Mouse (Mus musculus) lung, postnatal 25 days (tissue): Measurements from ENCODE around the gene Tgfbr3.

Source experiments
- DNase-seq: peaks from one replicate; pipeline ENCODE4 v3.0.0; 2022; ENCODE audit warnings: low spot score

Tgfbr3 gene

DNA sequence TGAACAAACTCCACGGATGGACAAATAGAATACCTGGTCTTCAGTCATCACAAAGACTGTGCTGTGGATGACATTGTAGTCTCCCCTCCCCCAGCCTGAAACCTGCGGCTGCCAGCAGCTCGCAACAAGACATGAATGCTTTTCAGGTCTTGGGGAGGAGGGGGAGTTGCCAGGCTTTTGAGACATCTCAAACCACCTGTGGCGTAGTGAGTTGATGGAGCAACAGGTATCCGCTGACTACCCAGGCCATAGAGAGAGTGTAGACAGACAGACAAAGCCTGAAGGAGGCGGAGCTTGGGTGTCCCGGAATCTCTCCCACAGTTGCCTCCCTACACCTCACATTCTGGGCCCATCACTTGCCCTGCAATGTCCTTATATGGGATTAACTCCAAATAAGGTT, 117.6 kb downstream of the Tgfbr3 start:
- no peak for DNase-seq

DNA sequence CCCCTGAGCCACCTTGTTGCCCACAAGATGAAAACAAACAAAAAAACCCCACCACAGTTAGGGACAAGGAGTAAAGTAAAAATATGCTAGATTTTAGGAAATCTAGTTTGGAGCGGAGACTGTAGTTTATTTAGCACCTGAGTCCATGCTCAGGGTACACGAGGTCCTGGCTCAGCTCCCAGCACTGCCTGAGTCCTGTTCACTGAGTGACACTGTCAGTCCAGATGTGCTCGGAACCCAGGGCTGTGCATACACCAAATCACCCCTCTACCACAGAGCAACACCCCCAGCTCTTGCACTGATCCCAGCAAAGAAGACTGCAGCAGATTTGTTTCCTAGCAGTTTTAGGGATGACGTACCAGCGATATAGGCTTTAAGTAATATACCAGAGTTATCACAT, 119.6 kb downstream of the Tgfbr3 start:
- DNase-seq = no peak

DNA sequence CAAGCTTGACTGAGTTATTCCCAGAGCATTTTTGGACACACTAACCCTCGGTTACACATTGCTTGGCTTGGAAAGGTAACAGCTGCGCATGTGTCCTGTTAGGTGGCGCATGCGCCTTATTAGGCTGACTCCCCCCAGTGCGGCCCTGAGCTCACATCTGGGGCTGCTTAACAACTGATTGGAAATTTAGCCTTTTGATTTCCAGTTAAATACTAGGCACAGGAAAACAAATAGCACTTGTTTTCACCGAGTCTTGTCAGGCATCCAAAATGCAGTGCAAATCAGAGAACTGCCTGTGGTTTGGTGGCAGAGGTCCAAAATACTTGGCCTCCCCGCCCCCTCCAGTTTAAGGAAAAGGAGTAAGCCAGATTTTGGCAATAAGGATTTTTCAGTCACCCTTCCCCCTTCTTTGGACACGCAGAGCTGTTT, 121.5 kb downstream of the Tgfbr3 start:
- DNase-seq = peak; percentile 80

DNA sequence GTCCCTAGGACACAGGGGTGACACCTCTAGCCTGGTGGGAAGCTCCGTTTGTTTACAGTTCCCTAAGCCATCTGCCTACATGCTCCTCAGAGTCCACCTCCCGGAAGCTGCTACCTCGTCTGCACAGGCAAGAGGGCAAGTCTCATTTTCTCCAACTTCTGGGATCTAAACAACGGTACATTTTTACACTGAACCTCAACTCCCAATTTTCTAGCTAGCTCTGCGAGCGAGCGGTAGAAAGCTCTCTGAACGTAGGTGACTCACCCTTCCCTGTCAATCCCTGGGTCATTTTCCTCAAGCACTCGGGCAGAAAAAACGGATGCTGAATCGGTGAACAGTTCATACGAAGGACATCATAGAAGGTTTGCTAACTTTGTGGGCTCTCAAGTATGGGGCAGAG, 122.1 kb downstream of the Tgfbr3 start:
- DNase-seq = no peak

DNA sequence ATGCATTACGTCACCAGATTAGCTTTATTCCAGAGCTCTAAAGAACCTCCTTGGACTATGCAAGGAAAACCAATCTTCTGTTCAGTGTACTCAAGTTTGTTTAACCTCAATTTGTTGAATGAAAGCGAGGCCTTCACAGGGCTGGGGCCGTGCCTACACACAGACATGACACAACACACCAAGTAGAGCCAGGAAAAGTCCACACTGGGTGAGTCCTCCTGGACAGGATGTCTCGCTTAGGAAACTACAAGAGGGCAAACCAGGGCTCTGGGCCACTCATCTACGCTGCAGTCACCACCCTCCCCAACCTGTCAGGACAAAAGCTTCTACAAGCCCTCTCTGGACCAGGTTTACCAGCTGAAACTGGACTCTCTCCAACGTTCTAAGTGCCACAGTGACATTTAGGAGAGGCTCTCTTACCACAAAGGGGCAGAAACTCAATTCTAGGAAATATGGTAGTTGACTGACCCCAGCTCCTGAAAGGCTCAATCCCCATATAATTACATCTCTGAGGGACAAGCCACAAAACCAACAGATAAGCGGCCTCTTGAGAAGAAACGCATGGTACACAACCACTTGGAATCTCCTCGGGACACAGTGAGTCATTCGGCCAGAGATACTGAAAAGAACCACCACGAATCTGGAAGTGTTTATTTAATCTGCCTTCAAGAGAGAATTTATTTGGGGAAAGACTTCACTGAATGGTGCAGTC, 122.6 kb downstream of the Tgfbr3 start:
- DNase-seq = peak; percentile 75

DNA sequence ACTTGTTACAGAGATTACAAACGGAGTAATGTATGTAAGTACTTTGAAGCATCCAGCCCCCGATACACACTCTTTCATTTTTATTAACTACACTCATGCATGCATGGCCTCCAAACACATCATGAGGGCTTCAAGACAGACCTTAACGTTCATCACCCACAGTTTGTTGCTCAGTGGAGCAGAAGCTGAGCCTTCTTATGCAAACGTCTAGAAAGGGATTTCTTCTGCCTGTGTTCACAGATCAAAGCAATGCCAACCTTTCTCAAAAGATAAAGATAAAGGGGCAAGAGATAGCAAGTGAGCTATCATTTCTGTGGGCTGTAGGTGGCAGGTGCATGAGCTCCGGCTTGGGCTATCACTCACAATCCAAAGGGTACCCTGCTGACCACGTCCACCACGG, 123.7 kb downstream of the Tgfbr3 start:
- no peak for DNase-seq

DNA sequence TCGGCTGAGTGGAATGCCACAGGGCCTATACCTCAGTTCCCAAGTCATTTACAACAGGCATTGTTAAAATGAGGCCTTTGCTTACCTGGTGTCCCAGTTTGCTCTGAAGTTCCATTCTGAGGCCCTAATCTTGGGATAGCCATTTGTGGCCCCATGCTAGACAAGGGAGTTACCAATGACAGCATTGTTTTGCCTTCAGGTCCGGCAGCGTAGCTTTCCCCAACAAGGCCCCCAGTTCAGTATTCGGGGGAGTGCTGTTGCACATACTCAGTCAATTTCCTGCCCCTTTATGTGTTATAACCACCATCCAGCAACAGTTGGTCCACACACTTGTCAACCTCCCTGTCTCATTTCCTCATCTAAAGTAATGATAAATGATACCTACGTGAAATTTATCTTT, 124.2 kb downstream of the Tgfbr3 start:
- no peak for DNase-seq

DNA sequence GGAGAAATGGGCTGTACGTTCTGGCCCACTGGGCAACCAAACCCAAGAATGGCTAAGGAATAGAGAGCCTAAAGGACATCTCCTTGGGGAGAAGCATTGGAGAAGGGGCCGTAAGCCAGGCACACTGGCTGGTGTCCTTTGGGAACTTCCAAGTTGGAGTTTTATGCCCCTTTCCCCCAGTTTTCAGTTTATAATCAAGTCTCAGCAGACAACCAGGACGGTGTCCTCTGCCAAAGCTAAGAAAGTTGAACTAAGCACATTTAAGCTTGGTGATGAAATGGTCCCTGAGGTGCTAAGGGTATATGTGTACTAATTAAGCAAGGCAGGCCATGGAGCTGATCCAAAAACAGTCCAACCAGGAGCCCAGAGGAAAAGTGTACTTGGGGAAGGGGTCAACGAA, 124.6 kb downstream of the Tgfbr3 start:
- no peak for DNase-seq

DNA sequence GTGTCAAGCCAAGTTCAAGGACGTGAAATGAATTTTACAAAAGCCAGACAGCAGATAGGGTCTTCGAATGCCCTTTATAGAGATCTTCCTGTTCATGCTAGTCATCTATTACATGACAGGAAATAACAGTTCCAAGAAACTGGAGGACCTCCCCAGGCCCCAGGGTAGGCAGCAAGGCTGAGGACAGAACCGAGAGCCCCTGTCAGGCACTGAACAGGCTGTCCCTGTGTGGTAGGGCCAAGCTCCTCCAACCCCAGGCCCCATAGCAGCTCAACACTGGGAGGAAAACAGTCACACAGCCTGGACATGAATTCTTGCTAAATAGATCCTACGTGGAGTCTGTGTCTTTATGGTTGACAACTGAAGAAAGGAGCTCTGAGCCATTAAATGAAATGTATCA, 125.3 kb downstream of the Tgfbr3 start:
- no peak for DNase-seq

DNA sequence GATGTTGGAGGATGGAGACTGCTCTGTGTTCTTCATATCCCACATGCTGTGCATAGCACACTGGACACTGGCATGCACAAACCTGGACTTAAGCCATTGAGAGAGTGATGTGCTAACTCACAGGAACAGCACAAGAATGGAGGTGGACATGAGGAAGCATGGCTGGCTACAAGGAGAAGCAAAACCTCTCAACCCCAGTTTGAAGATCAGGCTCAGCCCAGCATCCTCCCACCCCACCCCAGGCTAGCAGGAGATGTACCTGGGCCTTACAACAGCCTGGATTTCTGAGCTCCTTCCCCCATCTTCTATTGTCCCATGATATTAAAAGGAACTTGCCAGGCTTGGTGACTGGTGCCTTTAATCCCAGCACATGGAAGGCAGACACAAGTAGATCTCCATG, 126.1 kb downstream of the Tgfbr3 start:
- no peak for DNase-seq

DNA sequence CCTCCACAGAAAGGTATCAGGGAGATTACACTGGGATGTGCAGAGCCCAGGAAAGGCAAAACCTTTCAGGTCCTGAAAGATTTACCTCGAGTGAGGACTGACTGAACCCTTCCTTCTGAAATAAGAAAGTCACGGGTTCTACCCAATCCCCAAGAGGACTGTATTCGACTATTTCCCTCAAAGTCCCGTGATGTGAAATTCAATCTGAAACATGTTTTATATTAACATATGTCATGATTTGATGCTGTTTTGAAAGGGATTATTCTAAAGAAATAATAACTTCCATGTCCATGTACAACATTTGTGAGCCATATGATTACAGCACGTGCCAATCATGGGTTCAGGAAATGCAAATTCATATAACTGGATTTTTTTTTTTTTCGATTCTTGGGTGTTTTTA, 126.6 kb downstream of the Tgfbr3 start:
- no peak for DNase-seq

DNA sequence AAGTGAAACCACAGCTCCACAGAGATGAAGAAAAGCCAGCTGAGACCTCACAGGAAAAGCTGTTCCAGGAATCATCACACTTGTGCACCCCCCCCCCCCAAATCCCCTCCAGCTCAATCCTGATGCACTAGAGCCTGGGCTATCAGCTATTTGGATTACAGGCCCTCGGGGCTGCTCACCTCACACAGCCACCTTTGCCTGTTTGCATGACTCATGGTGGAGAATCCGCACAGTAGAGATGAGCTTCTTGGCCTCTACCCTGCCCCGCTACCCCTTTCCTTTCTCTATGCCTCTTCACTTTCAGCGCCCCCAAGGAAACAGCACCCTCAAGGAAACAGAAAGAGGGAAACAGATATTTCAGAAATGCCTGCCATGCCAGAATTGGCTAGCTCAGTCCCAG, 127.1 kb downstream of the Tgfbr3 start:
- no peak for DNase-seq

DNA sequence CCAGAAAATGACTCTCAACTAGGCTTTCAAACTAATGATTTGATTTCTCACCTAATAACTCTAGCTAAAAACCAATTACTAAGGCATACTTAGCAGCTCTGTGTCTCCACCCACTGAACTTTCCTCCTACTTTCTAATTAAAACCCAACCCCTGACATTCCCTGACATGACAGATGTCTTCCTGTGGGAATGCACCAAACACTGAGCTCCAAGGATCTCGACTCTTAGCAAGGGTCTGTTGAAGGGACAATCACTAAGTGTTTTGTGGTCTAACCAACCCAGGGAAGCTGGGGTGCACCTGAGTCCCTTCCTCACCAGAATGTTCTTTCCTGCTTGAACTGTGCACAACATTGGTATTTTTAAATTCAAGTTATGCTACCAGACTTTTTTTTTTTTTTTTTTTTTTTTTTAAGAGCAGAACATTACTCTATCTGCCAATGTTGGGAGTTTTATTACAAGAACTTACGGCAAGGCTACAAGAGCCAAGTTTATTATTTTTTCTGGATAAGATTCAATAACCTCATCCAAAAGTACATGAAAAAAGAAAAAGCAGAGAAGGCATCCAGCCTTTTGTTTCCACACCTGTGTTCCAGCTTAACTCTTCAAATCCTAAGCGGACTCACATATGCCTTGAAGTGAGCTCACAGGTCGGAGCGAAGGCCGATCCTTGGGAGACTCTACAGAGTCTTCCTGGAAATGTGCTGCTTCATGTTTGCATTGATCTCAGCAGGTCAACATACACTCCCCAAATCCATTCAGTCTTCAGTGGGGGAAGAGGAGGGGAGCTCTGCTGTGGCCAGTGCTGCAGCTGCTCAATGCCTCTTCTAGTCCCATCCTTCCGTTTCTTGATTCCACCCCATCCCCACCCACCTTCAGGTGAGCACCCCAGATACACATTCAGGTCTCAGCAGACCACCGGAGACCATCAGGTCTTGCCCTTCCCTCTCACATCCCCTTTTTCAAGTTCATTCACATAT, 129.2 kb downstream of the Tgfbr3 start:
- DNase-seq = no peak

DNA sequence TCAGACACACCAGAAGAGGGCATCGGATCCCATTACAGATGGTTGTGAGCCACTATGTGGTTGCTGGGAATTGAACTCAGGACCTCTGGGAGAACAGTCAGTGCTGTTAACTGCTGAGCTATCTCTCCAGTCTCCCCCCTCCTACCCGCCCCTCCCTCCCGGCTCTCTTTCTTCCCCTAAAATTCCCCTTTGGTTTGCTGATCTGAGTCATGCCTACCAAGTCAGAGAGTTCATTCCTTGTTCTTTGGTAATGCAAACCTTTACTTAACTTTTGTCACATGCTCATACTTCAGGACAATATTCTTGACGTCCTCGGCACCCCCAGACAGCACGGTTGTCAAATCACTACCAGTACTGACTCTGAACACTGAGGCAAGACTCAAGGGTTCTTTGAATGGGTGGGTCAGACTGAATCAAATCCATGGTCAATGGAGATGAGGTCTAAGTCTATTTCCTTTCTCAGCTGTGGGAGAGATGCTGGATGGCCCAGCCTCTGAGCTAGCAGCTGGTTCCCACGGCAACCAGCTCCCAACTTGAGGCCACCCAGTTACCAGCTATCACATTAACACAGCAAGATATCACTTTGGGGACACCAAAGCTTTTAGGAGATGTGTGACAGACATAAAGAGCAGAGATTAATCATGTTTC, 130.8 kb downstream of the Tgfbr3 start:
- no peak for DNase-seq

DNA sequence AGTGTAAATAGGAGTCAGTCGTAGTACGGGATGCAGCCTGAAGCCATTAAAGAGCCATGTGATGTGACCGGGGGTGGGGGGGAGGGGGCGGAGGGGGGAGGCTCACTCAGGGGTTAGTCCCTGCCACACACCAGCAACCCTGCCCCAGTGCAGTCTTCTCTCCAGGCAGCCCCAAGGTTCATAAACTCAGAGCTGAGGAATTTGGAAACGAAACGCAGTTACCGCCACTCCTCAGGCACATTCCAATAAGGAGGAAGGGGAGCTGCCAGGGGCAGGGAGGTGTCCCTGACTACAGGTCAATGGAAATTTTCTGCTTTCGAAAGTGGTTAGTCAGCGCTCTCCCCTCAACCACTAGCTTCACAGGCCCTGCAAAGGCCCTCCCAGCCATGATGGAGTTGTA, 132.0 kb downstream of the Tgfbr3 start:
- no peak for DNase-seq

DNA sequence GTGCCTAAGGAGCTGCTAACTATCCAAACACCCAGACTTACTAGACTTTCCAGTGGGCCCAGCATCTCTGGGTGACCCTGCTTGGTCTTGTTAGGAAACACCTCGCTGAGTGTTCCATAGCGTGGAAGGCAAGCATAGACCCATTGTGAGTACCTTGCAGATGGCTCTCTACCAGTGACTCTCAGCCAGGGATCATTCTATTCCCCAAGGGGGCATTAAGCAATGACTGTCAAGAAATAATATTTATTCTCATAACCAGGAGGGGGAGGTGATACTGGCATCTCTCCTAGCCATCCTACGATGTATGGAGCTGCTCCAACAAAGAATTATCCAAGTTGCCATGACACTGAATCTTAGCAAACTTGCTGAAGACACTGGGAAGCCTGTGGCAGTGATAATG, 133.3 kb downstream of the Tgfbr3 start:
- no peak for DNase-seq

DNA sequence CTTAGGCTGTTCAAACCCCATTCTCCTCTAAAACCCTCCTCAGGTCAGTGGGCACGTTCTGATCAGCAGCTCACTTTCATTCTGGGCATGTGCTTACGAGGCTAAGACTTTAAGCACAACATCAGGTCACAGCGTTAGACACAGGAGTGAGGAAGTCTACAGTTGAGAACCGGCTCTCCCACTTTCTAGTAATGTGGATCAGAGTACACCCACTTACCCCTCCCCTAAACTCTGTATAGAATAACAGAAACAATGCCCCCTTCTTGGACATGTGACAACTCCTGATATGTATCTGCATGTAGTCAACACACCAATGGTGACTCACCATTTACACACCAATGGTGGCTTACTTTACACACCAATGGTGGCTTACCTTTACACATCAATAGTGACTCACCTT, 136.4 kb downstream of the Tgfbr3 start:
- no peak for DNase-seq

DNA sequence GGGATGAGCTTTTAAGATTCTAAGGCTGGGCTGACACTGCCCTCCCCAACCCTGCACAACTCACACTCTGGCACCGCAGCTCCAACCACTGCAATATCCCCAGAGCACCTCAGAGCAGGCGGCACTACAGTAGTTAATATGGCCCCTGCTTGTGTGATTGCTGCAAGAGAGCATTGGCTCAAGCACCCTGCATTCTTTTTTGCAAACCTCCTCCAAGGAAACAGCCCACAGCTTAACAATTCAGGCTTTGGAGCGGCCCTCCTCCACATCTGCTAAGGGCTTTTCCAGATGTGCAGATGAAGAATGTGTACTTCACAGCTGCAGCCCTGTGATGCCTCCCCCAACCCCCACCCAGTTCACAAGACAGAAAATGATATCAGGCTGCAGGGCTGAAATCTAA, 138.1 kb downstream of the Tgfbr3 start:
- DNase-seq = no peak

DNA sequence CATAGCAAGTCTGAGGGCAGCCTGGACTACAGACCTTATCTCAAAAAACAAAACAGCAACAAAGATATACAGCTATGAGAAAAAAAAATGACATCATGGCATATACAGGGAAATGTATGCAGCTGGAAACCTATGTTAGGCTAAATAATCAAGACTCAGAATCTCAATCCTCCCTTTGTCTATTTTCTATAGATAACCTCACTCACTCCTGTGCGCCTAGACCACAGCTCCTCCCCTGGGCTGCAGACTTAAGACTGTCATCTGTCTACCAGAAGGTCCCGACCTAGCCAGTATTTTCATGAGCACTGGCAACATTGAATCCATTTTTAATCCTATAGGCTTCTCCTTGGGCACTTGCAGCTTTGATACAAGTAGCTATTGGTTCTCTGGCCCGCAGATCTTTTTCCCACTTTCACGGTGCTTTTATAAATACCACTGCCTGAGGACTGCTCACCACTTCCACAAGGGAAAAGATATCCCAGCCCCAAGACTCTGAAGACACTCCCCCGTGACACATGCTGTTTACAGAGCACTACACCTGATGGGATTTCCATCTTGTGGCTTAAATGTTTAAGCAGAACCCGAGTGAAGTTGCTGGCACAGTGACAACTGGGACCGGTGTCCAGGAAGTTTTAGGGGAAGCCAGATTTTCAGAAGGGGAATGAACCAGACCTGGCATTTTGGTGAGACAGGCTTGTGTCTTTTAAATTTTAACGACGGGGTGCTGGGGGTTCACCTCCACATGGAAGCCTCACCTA, 138.7 kb downstream of the Tgfbr3 start:
- no peak for DNase-seq

DNA sequence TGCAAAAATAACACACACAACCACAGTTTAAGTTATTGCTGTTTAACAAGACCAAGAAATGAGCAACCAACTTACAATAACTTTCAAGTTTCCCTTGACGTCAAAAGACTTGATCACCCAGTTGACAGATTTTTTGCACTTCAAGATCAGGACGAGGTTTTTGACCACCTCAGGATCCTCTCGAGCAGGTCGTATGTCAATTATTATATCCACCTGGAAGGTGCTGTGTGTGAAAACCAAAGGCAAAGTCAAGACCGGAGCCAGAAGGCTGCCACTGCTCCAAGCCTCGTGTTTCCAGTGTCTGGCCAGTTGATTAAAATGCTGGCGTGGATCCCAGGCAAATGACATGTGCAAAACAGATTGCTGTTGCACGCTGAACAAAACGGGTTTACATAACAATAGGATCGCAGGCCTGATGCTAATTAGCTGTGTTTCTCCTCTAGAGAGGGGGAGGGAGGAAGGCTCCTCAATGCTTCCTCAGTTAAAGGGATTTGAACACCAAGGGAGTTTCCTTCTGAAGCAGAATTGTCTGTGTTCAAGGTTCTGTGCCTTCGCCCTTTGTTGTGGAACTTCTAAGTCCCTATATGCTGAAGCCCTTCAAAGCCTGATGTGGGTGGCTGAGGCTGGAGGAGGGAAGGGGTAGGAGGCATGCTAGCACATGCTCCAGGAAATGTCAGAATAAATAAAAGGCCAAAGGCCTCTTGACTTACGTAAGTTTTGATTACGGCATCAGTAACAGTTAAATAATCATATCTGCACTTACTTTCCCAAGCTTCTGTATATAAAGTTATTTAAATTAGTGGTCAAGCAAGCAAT, 141.3 kb downstream of the Tgfbr3 start:
- DNase-seq = peak; percentile 73

DNA sequence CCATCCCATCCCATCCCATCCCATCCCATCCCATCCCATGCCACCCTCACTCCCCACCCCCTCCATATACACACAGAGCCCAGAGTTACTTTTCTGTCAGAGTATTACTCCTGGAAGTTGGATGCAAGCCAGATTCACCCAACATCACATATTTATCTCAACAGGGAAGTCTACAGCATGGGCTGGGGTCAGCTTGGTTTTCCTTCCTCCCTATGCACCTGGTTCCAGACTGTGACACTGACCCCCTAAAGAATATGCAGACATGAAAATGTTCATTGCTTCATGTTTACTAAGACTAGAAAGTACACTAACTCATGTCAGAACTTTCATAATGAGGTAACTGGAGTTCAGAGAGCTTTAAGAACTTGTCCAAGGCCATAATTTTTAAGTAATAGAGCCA, 142.0 kb downstream of the Tgfbr3 start:
- no peak for DNase-seq
